Comparison of ENCODE assay signal across 8 mouse cellular contexts in genomic region chr6:119129664-119130063, GRCm38 (mm10). TPM values are rescaled to one million over a fixed set of nuclear protein-coding genes. Genes with fewer than 3 reads are reported as not detected.
DNase-seq lines count a peak whose midpoint lies in the region; ATAC-seq lines count a peak whose summit lies in the region.

No protein-coding gene starts in this region.

- H3K27ac ChIP-seq in heart, embryonic 16.5 days (ENCODE audit: low read length), result 0 out of 2 replicates have a peak overlapping the region, but pooled peaks have one; percentile 16

- no peak overlapping the region for H3K4me3 ChIP-seq in heart, embryonic 16.5 days (ENCODE audit: low read length)

- no peaks in the 10 kb centered on the region for H3K27me3 ChIP-seq in heart, embryonic 16.5 days (ENCODE audit: control insufficient read depth, insufficient read depth, low read length)

- no peak overlapping the region for H3K9ac ChIP-seq in heart, embryonic 16.5 days (ENCODE audit: low read length)

- H3K4me1 ChIP-seq in heart, embryonic 16.5 days (ENCODE audit: control insufficient read depth, insufficient read depth, low read length), result peaks cover 50% of the 10 kb centered on the region

- intact Hi-C loops in left cerebral cortex, postnatal 4 days (cut with DNase I), result no loop called here

- DNase-seq in cerebellum, postnatal 36 days, result peak; percentile 23 to 33
- DNase-seq in cerebellum, adult 8-10 months, result no peak
- DNase-seq in left cerebral cortex, postnatal 4 days, result peak; percentile 70
- no peak for DNase-seq in left cerebral cortex, adult 9 months (ENCODE audit: low spot score in 2 of 2)
- DNase-seq in adipocyte (ENCODE audit: low spot score), result peak; percentile 43
- peak; percentile 79 for DNase-seq in lung, postnatal 36 days

- peaks cover 12% of the 10 kb centered on the region for H3K36me3 ChIP-seq in heart, embryonic 16.5 days (ENCODE audit: control insufficient read depth, insufficient read depth)

- 63% methylated on average over 5 of the region's 5 CpGs for WGBS in heart, embryonic 16.5 days

- H3K4me2 ChIP-seq in heart, embryonic 16.5 days (ENCODE audit: low read depth, low read length), result no peak overlapping the region

- no peak for ATAC-seq in heart, embryonic 16.5 days (replicated peaks; ENCODE audit: extremely low read depth, insufficient read depth, low FRiP score)
- no peak for ATAC-seq in activated CD4-positive, CD25-positive, alpha-beta regulatory T cell, adult 4 months

- peaks cover 3% of the 10 kb centered on the region; the same call in 1 of the 2 replicates for H3K9me3 ChIP-seq in heart, embryonic 16.5 days (replicated peaks; ENCODE audit: control insufficient read depth, low read length)

RNA-seq across cellular contexts. Expression of gene Dcp1b, which starts 45.4 kb away (rescaled TPM):
- 10 to 100 TPM; 21.1 to 21.3 TPM for total RNA-seq in left cerebral cortex, postnatal 4 days (2021)
- 8.7 and 9.0 TPM in 2 replicates for polyA plus RNA-seq in heart, embryonic 16.5 days (2015; fragmentation: Nextera tagmentation; extraction: Ambion mirVana)
- polyA plus RNA-seq in activated CD4-positive, CD25-positive, alpha-beta regulatory T cell, adult 4 months (2017; shearing (Covaris generic)), result 10 to 100 TPM; 10.7 to 20.0 TPM

Comparison
In these comparisons a context has a peak if more than half of its experiments do, and no peak if none do; other contexts are left out.
1. DNase-seq: peak in cerebellum, postnatal 36 days (2 of 2), left cerebral cortex, postnatal 4 days (single experiment), adipocyte (single experiment) and lung, postnatal 36 days (single experiment); none in cerebellum, adult 8-10 months (single experiment) and left cerebral cortex, adult 9 months (0 of 2).